Mouse (Mus musculus): ENCODE data around the gene Grwd1.

GRCm38 (mm10) chr7:45793240-45793639 lies 37.5 kb downstream of the Grwd1 start:
- TF ChIP-seq ZC3H11A (IDR thresholded peaks at IDR 0.05; ENCODE audit: borderline replicate concordance, low read depth, low read length) (no peak), CHD2 (IDR thresholded peaks at IDR 0.05; ENCODE audit: low read depth, low read length) (no peak)

Measured in ES-E14 (cell line).